Mouse (Mus musculus) B cell, adult 67 days (primary cell): Measurements from ENCODE around the gene Arpp19. TPM values are rescaled to one million over a fixed set of nuclear protein-coding genes. Genes with fewer than 3 reads are reported as not detected.

Source experiments
- total RNA-seq, 2 experiments: library from RNA; stranded (reverse); gene quantifications; 4 replicates each; pipeline ENCODE4 v1.2.4; 2023

The Arpp19 gene
- total RNA-seq, result 100 to 1,000 TPM; 146 to 172 TPM

GRCm38 (mm10) chr9:75037451-75038356 lies at the start of gene Arpp19:
Gene Arpp19, plus strand, starts transcription at chr9:75037614.

GRCm38 (mm10) chr9:75070457-75071028 lies 33.1 kb downstream of the Arpp19 start, which contains the start of gene Myo5a:
Gene Myo5a, plus strand, starts transcription at chr9:75071015.

Other genes starting within 250 kb of the Arpp19 start
- gene Onecut1, start 175.7 kb upstream of the Arpp19 start, total RNA-seq, result not detected
- 10 to 100 TPM; 83.5 to 92.9 TPM for gene Fam214a, start 84.7 kb upstream of the Arpp19 start, total RNA-seq
- gene Myo5a, start 33.4 kb downstream of the Arpp19 start, total RNA-seq, result 100 to 1,000 TPM; 144 to 163 TPM
- under 1 TPM; 0.46 to 0.92 TPM for gene Myo5c, start 194.4 kb downstream of the Arpp19 start, total RNA-seq